Mouse (Mus musculus) left cerebral cortex, adult 18-20 months (tissue): Measurements from ENCODE around the gene Hspa1l. TPM values are rescaled to one million over a fixed set of nuclear protein-coding genes. Genes with fewer than 3 reads are reported as not detected.
A peak's percentile ranks its signal among the peaks of the same experiment; 100 is the strongest.
"Not testable (repeated sequence)": the region's sequence is repeated elsewhere in the genome, so short reads cannot be mapped to it uniquely, and the experiment has no call there.

Experiments used
- DNase-seq, 2 experiments: peaks; one replicate each; pipeline ENCODE4 v3.0.0; 2021 to 2022; ENCODE audit warnings: low spot score in 2 of 2, mixed read lengths in 1 of 2
- total RNA-seq, 2 experiments: library from RNA; stranded (reverse); gene quantifications; 2 replicates each; pipeline ENCODE4 v1.2.3; 2021

Gene Hspa1l
- total RNA-seq, 2 experiments from 2014 or later: 0.44 to 0.61 TPM

GRCm38 (mm10) chr17:34950514-34951455, 21.7 kb upstream of the Hspa1l start:
- no peak for DNase-seq

GRCm38 (mm10) chr17:34951636-34952377, 20.7 kb upstream of the Hspa1l start:
- peak; percentile 37 to 45 for DNase-seq

DNA sequence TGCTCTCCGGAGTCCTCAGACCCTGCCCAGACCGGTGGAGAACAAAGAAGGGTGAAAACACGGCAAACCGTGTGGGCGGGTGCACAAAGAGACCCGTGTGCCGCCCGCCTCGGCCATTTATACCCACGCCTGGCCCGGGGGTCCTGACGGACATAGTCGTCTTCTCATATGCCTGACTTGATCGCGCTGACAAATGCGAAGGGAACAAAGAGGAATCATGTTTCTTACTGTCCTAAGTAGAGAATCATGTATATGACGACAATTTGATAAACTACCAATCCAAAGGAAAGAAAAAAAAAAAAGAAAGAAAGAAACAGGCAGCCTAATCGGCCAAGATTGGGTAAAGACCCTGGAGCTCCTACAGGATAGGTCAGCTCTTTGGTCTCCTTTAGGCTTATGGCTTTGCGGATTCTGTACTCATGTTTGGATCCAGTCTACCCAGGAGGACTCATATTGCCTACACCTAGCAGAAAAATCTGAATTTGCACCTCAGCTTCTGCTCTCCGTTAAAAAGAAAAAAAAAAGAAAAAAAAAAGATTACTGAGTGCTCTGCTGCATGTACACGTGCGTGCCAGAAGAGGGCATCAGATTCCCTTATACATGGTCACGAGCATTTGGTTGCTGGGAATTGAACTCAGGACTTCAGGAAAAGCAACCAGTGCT, 20.0 kb upstream of the Hspa1l start:
- peak; percentile 63 to 64 for DNase-seq

- no peak for DNase-seq
Measured at GRCm38 (mm10) chr17:34953258-34953657, 19.2 kb upstream of the Hspa1l start.

DNA sequence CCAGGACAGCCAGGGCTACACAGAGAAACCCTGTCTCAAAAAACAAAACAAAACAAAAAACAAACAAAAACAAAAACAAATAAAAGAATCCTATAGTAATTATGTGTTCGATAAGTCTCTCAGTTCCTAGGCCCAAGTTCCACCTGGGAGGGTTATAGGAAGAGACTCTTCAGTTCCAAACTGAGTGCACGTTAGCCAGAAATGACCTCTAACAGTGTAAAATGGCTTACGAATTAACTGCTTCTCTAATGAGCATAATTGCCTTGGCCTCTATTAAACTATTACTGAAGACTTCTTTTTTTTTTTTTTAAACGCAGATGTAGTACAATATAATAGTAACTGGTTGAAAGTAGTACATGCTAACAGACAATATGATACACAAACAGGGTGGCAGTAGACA, 18.6 kb upstream of the Hspa1l start:
- no peak for DNase-seq

DNA sequence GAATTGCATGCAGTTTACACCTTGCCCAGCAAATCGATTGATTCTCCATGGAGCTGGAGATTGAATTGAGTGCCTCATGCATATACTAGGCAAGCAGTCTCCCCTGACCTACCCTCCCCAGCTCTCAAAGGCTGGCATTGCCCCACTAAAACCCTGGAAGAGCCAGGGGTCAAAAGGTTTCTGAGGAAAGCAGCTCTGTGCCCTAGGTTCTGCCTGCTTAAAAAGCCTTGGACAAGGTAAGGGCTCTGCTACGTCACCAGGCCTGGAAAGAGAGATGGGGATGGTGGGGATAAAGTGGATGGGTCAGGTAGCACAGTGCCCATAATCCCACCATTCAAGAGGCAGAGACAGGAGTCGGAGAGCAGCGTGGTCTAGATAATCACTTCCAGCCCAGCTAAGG, 17.7 kb upstream of the Hspa1l start:
- DNase-seq: no peak

DNA sequence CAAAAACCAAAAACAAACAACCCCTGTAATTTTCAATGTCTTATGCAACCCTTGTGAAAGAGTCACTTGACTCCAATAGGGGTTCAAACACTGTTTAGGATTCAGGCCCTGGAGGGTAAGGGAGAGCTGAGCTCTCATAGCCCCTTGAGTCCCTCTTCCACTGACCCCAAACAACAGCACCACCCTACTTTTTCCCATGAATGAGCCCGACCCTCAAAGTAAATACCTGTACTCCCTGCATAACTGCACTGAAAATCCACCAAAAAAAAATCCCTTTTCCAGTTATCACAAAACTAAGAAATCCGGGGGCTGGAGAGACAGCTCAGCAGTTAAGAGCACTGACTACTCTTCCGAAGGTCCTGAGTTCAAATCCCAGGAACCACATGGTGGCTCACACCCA, 16.6 kb upstream of the Hspa1l start:
- DNase-seq: no peak

DNA sequence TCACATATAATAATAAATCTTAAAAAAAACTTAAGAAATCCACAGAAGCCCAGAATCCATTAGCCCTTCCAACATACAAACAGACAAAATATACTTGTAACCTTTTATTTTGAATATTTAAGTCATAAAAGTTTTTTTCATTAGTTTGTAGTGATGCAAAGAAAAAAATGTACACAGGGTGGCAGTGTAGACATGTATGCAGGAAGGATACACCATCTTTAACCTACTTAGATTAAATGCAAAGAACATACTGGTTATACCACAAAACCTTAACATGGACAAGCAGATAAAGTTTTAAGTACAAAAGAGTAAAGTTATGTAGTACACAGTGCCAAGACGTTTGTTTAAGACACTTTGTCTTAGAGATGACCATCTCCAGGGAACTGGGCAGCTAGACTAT, 16.2 kb upstream of the Hspa1l start:
- DNase-seq: no peak

DNA sequence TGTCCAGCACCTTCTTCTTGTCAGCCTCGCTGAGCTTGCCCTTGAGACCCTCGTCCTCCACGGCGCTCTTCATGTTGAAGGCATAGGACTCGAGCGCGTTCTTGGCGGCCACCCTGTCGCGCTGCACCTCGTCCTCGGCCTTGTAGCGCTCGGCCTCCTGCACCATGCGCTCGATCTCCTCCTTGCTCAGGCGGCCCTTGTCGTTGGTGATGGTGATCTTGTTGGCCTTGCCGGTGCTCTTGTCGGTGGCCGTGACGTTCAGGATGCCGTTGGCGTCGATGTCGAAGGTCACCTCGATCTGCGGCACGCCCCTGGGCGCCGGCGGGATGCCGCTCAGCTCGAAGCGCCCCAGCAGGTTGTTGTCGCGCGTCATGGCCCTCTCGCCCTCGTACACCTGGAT, 15.2 kb upstream of the Hspa1l start:
- DNase-seq: not testable (repeated sequence)

GRCm38 (mm10) chr17:34957966-34958365, 14.5 kb upstream of the Hspa1l start:
- not testable (repeated sequence) for DNase-seq

DNA sequence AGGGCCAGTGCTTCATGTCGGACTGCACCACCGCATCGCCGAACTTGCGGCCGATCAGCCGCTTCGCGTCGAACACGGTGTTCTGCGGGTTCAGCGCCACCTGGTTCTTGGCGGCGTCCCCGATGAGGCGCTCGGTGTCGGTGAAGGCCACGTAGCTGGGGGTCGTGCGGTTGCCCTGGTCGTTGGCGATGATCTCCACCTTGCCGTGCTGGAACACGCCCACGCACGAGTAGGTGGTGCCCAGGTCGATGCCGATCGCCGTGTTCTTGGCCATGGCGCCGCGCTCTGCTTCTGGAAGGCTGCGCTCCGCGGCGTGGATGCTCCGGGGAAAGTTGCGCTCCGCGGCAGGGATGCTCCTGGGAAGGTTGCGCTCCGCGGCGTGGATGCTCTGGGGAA, 13.8 kb upstream of the Hspa1l start:
- DNase-seq: not testable (repeated sequence)

- DNase-seq: peak; percentile 75 to 81
Measured at GRCm38 (mm10) chr17:34959130-34959778, 13.2 kb upstream of the Hspa1l start, which contains the start of gene Hspa1b. TSS of gene Hspa1b (minus strand) at chr17:34959238.

DNA sequence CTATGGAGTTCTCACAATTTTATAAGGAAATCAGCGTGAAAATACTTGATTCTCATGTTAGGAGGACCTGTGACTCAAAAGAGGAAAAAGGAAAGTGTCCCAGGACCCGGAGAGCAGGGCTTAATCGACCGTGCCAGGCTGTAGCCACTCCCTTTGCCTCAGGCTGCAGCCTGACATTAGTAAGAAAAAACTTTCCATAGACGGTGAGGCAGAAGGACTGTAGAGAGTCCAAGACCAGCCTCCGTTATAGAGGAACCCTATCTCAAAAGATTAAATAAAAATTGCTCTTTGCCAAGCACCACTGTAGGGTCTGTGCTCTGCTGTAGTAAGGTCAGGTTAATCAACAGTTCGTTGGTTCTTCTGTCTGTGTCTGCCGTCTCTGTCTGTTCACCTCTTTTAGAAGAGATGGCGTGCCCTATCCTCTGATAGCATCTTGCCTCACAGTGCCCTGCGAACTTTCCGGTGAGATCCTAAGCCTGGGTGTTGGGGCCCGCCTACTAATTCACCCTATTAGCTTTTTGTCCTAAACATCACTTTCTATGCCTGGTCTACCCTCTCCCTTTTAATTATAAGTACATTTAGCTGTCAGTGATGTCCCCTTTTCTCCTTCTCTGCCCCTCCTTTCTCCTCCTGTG, 12.5 kb upstream of the Hspa1l start:
- no peak for DNase-seq

DNA sequence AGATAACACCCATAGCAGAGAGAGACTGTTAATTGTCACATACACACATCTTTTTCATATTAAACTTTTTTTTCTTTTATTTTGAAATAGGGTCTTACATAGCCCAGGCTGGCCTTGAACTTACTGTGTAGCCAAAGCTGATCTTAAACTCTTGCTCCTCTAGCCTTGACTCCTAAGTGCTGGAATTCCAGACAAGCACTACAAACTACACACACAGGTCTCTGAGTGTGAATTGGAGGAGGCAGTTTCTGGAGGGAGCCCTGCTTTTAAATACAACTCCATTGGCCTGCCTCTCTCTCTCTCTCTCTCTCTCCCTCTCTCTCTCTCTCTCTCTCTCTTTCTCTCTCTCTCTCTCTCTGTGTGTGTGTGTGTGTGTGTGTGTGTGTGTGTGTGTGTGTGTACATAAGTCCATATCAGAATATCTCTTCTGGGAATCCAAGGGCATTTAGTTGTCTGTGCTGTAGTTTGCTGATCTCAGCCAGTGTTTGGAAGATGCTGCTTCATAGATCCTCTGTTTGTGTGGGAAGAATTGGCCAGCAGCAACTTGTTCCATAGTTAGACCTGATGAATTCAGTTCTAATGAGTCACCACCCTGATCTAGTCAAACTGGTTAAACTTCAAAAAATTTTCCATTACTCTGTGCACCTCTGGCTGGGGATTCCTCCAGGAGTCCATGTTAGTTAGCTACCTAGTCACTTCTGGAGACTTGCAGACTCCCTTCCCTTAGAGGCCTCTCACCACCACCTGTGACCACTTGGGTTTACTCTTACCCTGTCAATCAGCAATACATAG, 11.6 kb upstream of the Hspa1l start:
- peak in 1 of 2 experiments; percentile 15 for DNase-seq

- no peak for DNase-seq
Measured at GRCm38 (mm10) chr17:34962125-34962524, 10.4 kb upstream of the Hspa1l start.

GRCm38 (mm10) chr17:34962841-34963240, 9.7 kb upstream of the Hspa1l start:
- DNase-seq: no peak

GRCm38 (mm10) chr17:34964640-34965049, 7.9 kb upstream of the Hspa1l start:
- DNase-seq: no peak

- no peak for DNase-seq
Measured at GRCm38 (mm10) chr17:34965627-34966026, 6.9 kb upstream of the Hspa1l start.

GRCm38 (mm10) chr17:34969822-34970221, 2.7 kb upstream of the Hspa1l start, which contains the start of gene Gm20481:
TSS of gene Gm20481 (plus strand) at chr17:34969912.
- DNase-seq: not testable (repeated sequence)

DNA sequence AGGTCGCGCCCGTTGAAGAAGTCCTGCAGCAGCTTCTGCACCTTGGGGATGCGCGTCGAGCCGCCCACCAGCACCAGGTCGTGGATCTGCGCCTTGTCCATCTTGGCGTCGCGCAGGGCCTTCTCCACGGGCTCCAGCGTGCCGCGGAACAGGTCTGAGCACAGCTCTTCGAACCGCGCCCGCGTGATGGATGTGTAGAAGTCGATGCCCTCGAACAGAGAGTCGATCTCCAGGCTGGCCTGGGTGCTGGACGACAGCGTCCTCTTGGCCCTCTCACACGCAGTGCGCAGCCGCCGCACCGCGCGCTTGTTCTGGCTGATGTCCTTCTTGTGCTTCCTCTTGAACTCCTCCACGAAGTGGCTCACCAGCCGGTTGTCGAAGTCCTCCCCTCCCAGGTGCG, 1.7 kb upstream of the Hspa1l start:
- DNase-seq: not testable (repeated sequence)
